Mouse (Mus musculus) kidney, postnatal 25 days (tissue): ENCODE data around the gene Dbn1.
A peak's percentile ranks its signal among the peaks of the same experiment; 100 is the strongest.

Source experiments
- DNase-seq, 2 experiments: peaks; one replicate each; pipeline ENCODE4 v3.0.0; 2021; ENCODE audit warnings: mixed read lengths in 2 of 2

Dbn1 gene

DNA sequence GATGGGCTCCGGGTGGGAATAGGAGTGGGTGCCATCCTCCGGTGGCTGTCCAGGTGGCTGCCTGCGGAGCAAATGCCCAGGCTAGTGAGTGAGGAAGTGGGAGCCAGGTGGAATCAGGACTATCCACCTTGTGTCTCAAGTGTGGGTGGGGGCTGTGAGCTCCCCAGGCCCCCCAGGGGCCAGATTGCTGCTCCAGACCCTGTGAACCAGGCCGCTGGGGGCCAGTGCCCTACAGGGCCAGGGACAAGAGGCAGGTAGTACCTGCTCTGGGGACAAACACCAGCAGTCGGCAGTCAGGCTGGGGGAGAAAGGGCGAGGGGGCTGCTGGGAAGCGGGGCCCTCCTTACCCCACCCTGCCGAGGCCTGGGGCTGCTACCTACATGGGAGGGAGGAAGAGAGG, 11.7 kb downstream of the Dbn1 start:
- no peak for DNase-seq

DNA sequence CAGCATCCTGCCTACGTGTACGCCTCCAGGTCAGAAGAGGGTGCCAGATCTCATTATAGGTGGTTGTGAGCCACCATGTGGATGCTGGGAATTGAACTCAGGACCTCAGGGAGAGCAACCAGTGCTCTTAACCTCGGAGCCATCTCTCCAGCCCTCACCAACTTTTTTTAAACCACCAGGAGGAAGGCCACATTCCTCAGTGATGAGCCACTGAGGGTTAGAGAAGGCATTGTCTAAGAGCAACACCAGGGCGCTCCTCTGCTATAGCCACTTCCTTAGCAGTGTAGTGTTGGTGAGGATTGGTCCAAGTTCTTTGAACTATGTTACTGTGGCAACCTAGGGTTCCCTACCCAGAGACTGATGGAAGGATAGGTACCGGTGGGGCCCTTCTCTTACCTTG, 12.2 kb downstream of the Dbn1 start:
- DNase-seq = no peak

DNA sequence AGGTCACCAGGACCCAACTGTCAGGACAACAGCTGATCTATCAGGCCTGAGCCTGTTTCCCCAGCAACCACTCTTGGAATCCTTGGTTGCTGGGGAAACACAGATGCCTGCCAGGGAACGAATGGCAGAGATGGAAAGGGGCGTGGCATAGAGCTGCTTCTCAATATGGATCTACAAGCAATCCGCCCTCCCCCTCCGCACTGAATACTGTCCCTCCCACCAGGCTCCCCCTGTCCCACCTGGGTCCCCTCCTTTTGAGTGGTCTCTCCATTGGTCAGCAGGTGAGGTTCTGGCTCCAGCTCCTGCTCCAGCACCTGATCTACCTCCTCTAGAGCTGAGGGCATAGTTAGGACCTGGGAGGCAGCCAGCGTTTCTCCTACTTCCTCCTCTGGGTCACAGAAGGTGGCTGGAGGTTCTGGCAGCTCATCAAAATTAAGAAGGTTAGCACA, 13.3 kb downstream of the Dbn1 start:
- DNase-seq = peak; percentile 34 to 57

DNA sequence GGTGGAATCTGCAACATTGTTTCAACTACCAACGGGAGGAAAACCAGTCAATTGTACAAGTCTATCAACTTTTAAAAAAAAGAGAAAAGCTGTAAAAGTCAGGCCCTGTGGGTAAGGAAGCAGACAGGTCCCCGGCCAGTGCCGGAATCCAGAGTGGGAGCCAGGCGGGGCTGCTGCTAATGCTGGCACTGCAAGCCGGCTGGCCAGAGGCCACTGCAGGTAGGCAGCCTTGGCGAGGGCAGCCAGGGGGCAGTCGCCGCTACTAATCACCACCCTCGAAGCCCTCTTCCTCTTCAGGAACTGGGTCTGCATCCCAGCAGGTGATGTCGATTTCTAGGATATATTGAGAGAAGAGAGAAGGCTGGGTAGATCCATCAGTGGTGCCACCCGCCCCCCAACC, 13.9 kb downstream of the Dbn1 start:
- DNase-seq = no peak

DNA sequence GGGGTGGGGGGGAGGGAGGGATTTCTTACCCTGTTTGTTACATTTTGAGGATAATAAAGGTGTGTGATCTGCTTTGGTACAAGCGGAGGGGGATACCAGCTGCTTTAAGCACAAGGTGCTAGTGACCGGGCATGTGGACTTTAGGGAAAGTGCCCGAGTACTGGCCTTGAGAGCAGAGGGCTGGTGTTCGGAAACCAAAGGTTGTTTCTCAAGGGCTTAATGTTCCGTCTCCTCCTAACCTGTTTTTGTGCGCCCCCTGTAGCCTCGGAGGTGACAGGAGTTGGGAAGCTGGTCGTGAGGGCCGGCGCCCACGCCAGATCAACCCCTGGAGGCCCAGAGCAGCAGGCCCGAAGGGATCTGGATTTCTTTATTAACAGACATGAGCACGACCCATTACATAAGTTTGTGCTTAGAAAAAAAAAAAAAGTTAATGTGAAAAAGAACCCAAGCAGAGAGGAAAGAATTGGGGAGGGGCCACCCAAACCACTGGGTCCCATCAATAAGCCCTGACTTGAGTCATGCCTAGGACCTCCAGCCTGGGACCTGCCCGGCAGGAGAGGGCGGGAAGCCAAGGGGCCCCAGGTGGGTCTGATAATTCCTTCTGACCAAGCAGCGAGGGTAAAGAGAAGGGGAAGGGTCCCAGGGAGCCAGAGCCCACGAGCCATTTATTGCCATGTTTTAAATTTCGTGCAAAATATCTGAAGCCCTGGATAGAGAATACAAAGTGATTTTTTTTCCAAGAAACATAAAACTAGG, 14.7 kb downstream of the Dbn1 start:
- DNase-seq = no peak

DNA sequence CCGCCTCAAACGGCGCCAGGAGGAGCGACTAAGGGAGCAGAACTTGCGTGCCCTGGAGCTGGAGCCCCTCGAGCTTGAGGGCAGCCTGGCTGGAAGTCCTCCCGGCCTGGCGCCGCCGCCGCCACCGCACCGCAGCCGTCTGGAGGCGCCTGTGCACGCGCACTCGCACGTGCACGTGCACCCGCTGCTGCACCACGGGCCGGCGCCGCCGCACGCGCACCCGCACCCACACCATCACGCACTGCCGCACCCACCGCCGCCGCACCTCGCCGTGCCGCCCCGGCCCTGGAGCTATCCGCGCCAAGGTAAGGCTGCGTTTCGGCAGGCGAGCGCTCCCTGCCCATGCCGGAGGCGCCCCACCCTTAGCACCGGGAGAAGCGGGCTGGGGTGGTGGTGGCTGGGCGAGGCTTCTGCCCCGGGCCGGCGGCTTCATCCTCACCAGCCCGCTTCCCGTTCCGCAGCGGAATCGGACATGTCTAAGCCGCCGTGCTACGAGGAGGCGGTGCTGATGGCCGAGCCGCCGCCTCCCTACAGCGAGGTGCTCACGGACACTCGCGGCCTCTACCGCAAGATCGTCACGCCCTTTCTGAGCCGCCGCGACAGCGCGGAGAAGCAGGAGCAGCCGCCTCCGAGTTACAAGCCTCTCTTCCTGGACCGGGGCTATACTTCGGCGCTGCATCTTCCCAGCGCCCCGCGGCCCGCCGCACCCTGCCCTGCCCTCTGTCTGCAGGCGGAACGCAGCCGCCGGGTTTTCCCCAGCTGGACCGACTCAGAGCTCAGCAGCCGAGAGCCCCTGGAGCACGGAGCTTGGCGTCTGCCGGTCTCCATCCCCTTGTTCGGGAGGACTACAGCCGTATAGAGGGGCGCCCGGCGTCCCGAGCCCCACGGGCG, 15.5 kb downstream of the Dbn1 start:
- DNase-seq = peak; percentile 41 to 61

DNA sequence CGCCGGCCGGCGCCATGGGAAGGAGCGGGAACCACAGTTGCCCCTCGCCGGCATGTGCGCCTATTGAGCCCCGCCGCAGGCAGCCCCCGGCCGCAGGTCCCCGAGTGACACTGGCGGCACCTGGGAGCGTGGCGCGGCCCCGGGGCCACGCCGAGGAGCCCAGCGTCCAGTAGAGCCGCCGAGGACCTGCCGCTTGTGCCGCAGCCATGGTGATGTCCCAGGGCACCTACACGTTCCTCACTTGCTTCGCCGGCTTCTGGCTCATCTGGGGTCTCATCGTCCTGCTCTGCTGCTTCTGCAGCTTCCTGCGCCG, 16.1 kb downstream of the Dbn1 start:
- DNase-seq = no peak

DNA sequence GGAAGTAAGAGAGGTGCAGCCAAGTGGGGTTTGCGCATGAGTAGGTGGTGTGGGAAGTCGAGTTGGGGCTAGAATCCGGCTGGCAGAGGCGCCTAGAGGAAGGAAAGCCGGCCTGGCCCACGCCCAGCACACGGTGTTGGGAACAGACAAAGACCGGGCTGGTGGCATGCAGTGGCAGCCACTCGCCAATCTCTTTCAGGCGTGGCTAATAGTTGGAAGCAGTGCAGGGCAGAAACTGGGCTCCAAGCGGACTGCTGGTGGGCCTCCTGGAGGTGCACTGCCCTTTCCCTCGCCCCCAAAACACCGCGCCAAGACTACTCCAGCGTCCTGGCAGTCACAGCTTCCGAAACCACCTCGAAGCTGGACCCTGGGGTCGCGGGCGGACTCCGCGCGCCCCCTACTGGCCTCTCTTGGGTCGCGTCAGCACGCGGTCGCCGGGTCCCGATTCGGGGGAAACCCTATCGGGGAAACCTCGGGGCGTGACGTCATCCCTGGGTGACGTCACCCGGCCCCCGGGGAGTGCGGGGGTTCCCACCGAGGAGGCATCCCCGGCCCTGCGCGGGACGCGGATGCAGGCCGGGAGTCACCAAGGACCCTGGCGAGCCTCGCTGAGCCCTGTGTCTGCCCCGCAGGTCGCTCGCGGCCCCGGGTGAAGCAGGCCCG, 16.6 kb downstream of the Dbn1 start:
- DNase-seq = peak; percentile 80 to 87

DNA sequence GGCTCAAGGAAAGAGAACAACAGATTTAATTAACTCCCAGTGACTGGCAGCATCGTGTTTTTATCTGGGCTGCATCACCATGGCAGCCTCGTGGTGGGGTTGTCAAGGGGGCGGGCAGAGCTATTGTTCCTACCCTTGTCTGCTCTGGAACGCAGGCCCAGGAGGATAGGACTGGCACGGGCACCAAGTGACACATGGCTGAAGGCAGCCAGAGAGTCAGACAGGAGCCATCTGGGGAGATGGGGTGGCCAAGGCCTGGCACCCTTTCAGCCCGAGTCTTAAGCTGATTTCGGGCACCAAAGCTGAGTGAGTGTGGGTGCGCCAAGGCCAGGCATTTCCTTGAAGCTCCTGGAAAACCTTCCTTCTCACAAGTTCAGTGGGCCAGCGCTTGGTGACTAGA, 17.5 kb downstream of the Dbn1 start:
- no peak for DNase-seq

DNA sequence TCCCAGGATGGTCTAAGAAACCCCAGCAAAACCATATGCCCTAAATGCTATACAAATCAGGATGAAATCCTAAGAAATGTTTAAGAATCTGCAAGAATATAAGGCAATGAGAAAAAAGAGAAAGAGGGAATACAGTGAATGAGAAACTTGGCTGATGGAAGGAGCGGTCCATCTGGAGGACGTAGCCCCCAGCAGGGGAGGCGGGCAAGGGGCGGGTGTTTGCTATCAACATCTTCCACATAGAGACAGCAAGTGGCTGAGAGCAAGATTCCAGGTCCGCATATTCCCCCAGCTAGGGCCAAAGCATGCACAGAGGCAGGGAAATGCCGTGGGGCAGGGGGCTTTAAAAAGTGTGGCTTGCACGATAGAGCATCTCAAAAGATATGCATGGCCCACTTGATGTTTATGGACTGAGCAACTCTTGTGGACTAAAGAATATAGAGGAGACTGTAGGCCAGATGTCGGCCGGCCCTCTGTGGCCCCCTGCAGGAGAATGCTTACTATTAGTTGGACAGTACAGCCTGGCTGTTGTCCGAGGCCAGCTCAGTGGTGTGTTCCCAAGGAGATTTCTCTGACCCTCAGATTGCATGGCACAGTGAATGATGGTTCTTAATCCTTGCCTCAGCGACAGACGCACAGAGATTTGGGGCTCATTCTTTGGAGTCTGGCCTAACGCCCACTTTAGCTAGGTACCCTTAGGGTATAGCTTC, 18.9 kb downstream of the Dbn1 start:
- peak; percentile 63 to 65 for DNase-seq

DNA sequence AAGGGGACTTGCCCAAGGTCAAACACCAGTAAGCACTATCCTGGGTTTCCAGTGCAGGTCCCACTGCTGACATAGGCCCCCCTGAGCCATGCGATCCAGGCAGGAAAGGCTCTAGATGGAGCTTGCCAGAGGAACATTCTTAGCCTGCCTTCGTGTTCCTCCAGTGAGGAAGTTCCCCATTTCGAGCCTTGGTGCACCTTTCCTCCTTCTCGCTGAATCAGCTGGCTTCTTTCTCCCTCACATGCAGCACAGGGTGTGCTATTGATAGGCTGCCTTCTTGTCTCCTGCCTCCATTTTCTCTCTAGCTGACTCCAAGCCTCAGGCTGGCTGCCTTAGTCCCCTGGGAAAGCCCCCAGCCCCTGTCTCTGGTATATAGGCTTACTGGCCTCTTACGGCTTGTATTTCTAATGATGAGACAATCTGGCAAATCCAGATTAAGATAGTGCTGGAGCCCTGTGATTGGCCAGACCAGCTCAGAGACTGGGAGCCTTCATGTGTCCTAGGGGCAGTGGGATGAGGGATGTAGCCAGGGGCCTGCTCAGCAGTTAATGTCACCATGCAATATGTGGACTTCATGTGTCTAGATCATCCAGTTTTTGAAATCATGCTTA, 22.0 kb downstream of the Dbn1 start:
- no peak for DNase-seq

DNA sequence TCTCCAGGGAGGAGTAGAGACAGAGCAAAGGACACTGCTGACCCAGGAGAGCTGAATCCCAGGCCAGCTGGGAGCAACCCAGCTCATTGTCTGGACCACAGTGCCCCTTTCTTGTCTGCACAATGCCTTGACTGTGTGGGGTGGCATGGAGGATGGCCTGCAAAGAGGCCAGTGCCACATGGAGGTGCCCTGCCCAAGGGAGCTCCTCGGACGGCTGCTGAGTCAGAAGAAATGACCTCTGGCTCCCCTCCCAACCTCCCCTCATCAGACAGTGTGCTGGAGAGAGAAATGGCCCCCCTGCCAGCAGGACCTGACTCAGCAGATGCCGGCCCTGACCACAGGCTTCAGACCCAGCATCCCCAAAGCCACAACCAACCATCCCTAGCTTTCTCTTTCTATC, 22.7 kb downstream of the Dbn1 start:
- no peak for DNase-seq

DNA sequence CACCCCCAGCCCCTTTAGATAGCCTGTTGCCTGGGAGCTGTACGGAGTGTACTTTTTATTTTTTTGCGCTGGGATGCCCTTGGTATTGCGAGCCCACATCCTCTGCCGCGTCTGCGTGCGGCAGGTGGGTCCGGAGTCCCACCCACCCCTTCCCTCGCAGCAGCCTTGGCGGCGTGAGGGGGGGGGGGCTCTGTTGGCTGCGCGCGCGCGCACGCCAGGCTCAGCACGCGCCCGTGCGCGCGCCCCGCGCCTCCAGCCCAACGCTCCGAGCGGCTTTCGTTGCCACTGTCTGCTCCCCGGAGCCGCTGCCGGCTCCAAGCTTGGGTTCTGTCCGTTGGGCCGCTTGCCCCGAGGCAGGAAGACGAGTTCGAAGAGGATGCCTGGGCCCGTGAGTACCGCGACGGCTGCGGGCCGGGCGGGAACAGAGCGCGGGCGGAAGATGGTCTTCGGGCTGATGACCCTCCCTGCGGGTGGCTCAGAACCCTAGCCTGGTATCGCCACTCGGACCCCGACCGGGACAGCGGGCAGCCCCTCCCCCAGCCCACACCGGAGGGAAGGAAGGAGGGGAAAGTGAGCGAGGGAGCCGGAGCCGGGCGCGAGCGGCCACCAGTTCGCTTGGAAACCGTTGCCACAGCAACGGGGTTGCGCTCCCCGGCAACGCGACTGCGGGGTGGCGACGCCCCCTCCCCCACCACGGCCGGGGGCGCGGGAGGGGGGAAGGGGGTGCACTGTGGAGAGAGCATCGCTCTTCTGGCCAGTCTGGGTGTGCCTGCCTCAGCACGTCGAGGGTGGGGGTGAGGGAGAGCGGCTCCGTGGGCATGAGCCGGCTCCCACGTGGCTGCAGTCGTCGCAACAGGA, 23.7 kb downstream of the Dbn1 start, which contains the start of gene Prr7:
Gene Prr7 (plus strand): TSS at position 241 of the 858 bp plus-strand sequence.
- DNase-seq = peak; percentile 35 to 58

DNA sequence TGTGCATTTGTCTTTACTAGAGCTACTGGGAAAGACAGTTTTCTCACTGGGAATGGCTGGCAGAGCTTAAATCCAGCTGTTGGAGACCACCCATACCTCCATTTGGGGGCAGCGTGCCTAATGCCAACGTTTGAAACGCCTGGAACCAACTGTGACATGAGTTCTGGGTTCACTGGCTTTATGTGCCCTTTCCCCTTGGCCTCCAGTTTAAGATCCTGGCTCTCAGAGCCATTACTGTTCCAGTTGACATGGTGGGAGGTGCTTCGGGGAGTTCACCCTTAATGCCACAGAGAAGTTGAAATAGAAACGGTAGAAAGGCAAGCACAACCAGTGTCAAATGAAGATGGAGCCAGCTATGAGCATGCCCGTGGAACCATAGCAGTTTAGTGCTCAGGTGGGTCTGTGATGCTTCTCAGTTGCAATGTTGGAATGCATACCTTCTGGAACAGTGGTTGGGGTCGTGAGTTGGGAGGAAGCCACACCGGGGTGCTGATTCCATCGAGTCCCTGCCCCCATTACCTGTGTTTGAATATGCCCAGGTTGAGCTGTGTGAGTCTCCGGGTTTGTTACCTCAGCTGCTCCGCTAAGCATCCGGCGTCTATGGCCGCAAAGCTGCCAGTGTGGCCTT, 24.4 kb downstream of the Dbn1 start:
- no peak for DNase-seq

DNA sequence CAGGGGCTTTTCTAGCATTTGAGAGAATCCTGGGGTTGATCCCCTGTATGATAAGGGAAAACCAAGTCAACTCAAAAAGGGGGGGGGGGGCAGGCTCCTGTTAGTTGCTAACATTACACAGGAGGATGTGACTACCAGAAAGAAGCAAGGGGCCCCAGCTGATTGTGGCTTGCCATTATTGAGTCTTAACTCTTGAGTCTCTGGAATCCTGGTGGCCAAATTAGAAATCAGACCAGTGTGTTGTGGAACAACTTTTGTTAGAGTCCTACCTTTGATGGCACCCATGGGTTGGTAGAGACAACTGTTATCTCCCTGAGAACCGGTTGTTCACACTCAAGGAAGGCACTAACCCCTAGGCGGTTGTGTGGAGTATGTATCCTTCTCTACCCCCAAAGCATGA, 24.9 kb downstream of the Dbn1 start:
- no peak for DNase-seq

DNA sequence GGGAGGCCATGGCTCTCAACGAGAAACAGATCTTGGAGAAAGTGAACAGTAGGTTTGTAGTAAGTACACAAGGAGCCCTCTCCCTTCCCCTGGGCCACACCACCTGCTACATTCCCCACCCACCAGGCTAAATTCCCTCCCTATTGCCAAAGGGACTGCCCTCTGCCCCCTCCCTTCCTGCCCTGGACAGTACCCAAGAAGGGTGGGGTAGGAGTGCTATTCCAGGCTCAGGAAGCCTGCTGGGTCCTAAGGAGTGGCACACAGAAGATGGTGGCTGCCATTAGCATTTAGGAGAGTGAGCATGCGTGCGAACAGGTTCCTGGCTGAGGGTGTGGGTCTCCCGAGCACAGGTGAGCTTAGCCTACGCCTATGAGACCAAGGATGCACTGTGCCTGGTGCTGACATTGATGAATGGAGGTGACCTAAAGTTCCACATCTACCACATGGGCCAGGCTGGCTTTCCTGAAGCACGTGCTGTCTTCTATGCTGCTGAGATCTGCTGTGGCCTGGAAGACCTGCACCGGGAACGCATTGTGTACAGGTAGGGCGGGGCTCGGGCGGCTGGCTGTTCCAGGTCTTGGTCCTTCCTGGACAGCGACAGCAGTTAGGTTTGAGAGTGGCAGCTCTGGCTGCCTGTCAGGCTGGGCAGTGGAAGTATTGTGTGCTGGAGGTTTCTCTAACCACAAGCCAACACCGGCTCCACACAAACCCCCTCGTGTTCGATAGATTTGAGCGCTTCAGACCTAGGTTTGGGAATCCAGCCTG, 35.9 kb downstream of the Dbn1 start:
- peak; percentile 59 to 69 for DNase-seq

DNA sequence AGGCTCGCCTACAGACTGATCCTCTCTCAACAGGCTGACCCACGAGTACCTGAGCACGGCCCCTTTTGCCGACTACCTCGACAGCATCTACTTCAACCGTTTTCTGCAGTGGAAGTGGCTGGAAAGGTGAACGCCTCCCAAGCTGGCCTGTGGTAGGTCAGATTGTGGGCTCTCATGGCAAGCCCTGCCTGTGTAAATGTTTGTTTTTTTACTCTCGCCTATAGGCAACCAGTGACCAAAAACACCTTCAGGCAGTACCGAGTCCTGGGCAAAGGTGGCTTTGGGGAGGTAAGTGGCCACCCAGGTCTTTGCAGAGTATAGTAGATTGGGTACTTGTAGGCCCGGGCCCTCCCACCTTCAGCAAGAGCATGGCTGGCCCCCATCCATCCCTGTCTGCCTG, 36.6 kb downstream of the Dbn1 start:
- DNase-seq = no peak

DNA sequence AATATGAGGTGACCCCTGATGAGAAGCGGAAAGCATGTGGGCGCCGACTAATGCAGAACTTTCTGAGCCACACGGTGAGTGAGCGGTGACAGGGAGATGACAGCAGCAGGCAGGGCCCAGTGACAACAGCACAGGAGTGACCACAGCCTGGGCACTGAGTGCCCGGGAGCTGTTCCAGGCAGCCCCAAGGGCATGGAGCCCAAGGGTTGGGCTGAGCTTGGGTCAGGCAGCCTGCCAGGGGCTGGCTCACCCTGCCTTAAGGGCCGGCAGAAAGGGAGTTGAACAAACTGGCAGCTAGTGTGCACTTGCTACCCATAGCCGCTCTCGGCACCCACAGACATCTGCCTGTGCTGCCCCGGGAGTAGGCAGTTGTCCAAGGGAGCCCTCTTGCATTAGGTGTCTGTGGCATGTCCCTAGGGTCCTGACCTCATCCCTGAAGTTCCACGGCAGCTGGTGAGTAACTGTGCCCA, 37.4 kb downstream of the Dbn1 start:
- DNase-seq = no peak

DNA sequence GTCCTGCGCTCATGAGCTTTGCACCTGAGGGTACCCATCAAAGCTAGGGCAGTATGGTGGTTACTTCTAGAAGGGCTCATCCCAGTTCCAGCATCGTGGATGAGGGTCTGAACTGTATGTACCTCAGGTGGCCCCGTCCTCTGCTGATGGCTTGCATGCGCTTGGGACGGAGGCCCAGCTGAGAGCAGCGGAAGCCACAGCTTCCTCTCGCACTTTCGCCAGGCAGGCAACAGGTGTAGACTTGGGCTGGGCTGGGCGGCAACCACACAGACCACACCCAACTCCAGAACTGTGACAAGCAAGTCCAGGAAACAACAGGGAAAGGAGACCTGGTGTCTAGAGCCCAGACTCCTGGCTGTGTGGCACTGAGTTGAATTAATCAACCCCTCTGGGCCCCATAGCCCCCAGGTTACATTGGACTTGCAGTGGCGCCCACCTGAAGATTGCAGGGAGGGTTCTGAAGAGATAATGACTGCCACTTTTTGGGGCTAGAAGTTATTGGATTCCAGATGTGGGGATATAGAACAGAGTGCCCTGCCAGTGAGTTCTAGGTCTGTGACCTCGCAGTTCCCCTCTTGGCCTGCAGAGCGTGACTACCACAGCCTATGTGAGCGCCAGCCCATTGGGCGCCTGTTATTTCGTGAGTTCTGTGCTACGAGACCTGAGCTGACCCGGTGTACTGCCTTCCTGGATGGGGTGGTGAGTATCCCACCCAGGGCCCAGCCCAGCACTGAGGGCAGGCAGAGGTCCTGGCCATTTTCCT, 38.1 kb downstream of the Dbn1 start:
- DNase-seq = no peak
